Mouse (Mus musculus) testis, adult 2 months (tissue): ENCODE measurements around the gene Cblb.

Experiments
- CTCF ChIP-seq: fragments of 200-500 bp; IDR thresholded peaks from 2 replicates; pipeline ENCODE4 v1.5.1; 2012; ENCODE audit warnings: low read depth, mild to moderate bottlenecking, inconsistent platforms, low read length, moderate library complexity; ENCODE audit not compliant: control insufficient read depth, insufficient read depth, insufficient replicate concordance
- POLR2A ChIP-seq: fragments of 200-500 bp; IDR thresholded peaks from 2 replicates; pipeline ENCODE4 v1.6.1; 2012; ENCODE audit warnings: low read depth, mild to moderate bottlenecking, inconsistent platforms, low read length, moderate library complexity; ENCODE audit not compliant: control insufficient read depth

DNA sequence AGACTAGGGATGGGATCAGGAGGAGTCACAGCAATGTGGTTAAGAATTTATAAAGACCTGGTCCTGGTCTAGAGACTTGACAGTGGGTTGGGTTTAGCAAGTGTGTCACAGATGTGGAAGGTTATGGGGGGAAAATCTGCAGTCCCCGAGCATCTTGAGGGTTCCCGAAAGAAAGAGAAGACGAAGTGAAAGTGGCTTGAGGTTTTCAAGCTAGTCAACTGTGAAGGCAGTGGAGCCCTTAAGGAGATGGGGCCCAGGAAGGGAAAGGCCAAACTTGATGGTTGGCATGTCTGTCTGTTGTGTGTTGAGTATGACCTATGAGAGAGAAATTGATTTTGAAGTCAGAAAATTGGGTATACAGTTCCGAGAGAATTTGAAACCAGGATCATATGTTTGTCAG lies 7.3 kb downstream of the Cblb start:
- no peak for TF ChIP-seq POLR2A
- TF ChIP-seq CTCF, result no peak
